Mouse (Mus musculus): ENCODE measurements around the gene Trabd2b.

Trabd2b gene

GRCm38 (mm10) chr4:114659876-114660275, 253.4 kb downstream of the Trabd2b start:
- WGBS = 31% methylated on average over 5 of the region's 5 CpGs

GRCm38 (mm10) chr4:114664063-114665036, 257.8 kb downstream of the Trabd2b start:
- 75% methylated on average over 9 of the region's 9 CpGs for WGBS

Data from cerebral cortex, adult 2 months (tissue).